Mouse (Mus musculus): Measurements from ENCODE around the gene Theg.

Gene Theg

GRCm38 (mm10) chr10:79587061-79587751 lies at the start of gene Theg:
Gene Theg, minus strand, starts transcription at chr10:79587331.
- no peak for DNase-seq (ENCODE audit: low read depth, low spot score)

GRCm38 (mm10) chr10:79636287-79636686 lies 49.2 kb upstream of the Theg start:
- no peak for DNase-seq (ENCODE audit: low read depth, low spot score)

- no peak for DNase-seq (ENCODE audit: low read depth, low spot score)
Observed at GRCm38 (mm10) chr10:79633006-79633777, 46.1 kb upstream of the Theg start.

GRCm38 (mm10) chr10:79631432-79631831 lies 44.3 kb upstream of the Theg start:
- DNase-seq (ENCODE audit: low read depth, low spot score) = no peak

- no peak for DNase-seq (ENCODE audit: low read depth, low spot score)
Observed at GRCm38 (mm10) chr10:79628377-79628776, 41.2 kb upstream of the Theg start.

- no peak for DNase-seq (ENCODE audit: low read depth, low spot score)
Observed at GRCm38 (mm10) chr10:79626156-79626555, 39.0 kb upstream of the Theg start.

GRCm38 (mm10) chr10:79625398-79625797 lies 38.3 kb upstream of the Theg start:
- DNase-seq (ENCODE audit: low read depth, low spot score) = no peak

- DNase-seq (ENCODE audit: low read depth, low spot score) = no peak
Observed at GRCm38 (mm10) chr10:79623950-79624349, 36.8 kb upstream of the Theg start.

- DNase-seq (ENCODE audit: low read depth, low spot score) = no peak
Observed at GRCm38 (mm10) chr10:79616376-79616775, 29.2 kb upstream of the Theg start.

- no peak for DNase-seq (ENCODE audit: low read depth, low spot score)
Observed at GRCm38 (mm10) chr10:79615860-79616259, 28.7 kb upstream of the Theg start.

- no peak for DNase-seq (ENCODE audit: low read depth, low spot score)
Observed at GRCm38 (mm10) chr10:79614305-79614643, 27.1 kb upstream of the Theg start.

GRCm38 (mm10) chr10:79613578-79614304 lies 26.6 kb upstream of the Theg start, which contains the start of gene C2cd4c:
Gene C2cd4c, minus strand, starts transcription at chr10:79614025.
- no peak for DNase-seq (ENCODE audit: low read depth, low spot score)

- DNase-seq (ENCODE audit: low read depth, low spot score) = no peak
Observed at GRCm38 (mm10) chr10:79612192-79613135, 25.3 kb upstream of the Theg start.

GRCm38 (mm10) chr10:79611296-79611695 lies 24.2 kb upstream of the Theg start:
- DNase-seq (ENCODE audit: low read depth, low spot score) = no peak

GRCm38 (mm10) chr10:79609276-79609675 lies 22.1 kb upstream of the Theg start:
- DNase-seq (ENCODE audit: low read depth, low spot score) = no peak

- no peak for DNase-seq (ENCODE audit: low read depth, low spot score)
Observed at GRCm38 (mm10) chr10:79607892-79608291, 20.8 kb upstream of the Theg start.

- DNase-seq (ENCODE audit: low read depth, low spot score) = no peak
Observed at GRCm38 (mm10) chr10:79606537-79606936, 19.4 kb upstream of the Theg start.

- DNase-seq (ENCODE audit: low read depth, low spot score) = no peak
Observed at GRCm38 (mm10) chr10:79597936-79598230, 10.8 kb upstream of the Theg start.

- DNase-seq (ENCODE audit: low read depth, low spot score) = no peak
Observed at GRCm38 (mm10) chr10:79597051-79597935, 10.2 kb upstream of the Theg start.

GRCm38 (mm10) chr10:79595590-79595929 lies 8.4 kb upstream of the Theg start:
- DNase-seq (ENCODE audit: low read depth, low spot score) = no peak

All from skeletal muscle tissue, adult 2 months (tissue).